Mouse (Mus musculus) Patski (cell line): ENCODE data around the gene Fbxl21. TPM values are rescaled to one million over a fixed set of nuclear protein-coding genes. Genes with fewer than 3 reads are reported as not detected.

Experiments
- ATAC-seq: fragments of 100-300 bp; one replicate; pipeline ENCODE4 v1.8.0; 2021
- CTCF ChIA-PET: fragments of 350-600 bp; sonication (Branson Sonifier 250); formaldehyde crosslinking; loops from one replicate; lab custom pipeline; 2022; ENCODE audit warnings: inconsistent platforms; lab: Charles Lee
- POLR2A ChIA-PET: fragments of 350-600 bp; sonication (Branson Sonifier 250); formaldehyde crosslinking; loops from one replicate; lab custom pipeline; 2022; ENCODE audit warnings: antibody characterized with exemption, inconsistent platforms; lab: Charles Lee
- DNase-seq: peaks from one replicate; pipeline ENCODE4 v3.0.0-alpha.2; 2011; ENCODE audit warnings: low read depth, low spot score
- H3K27me3 ChIP-seq: fragments of 371-371 bp; one replicate; pipeline ENCODE4 v1.5.1; 2021
- CTCF ChIP-seq: fragments of 100-300 bp; IDR thresholded peaks from one replicate; pipeline ENCODE4 v1.5.1; 2021
- in situ Hi-C: fragments of 300-500 bp; cut with MboI; formaldehyde crosslinking; loops from 3 replicates; pipeline ENCODE4 v1.11.1; 2018; ENCODE audit warnings: low pct_unique_long_range_greater_than_20kb, mixed read lengths
- polyA plus RNA-seq: library from polyadenylated mRNA; unstranded; gene quantifications from one replicate; pipeline ENCODE4 v1.2.3, GENCODE M21; 2021

Gene Fbxl21
- polyA plus RNA-seq, result 3.8 TPM

- peak; percentile 19 for DNase-seq
- in situ Hi-C loops, result no loop called here
- ATAC-seq, result peak; percentile 98
- POLR2A ChIA-PET, result no interaction called here
- H3K27me3 ChIP-seq, result no peaks in the 10 kb centered on the region
- no peak for TF ChIP-seq CTCF
- CTCF ChIA-PET, result interaction anchor here (0.8 to 1.0 kb wide), 2 partner anchors 12 to 32 kb away, joined by 3 to 4 read pairs; no protein-coding TSS in a partner anchor
These were observed at the start of gene Fbxl21 for GRCm38 (mm10) chr13:56522081-56522820. TSS of gene Fbxl21 (plus strand) at chr13:56522472.

- no peak for TF ChIP-seq CTCF
- in situ Hi-C loops, result loop anchor here (5.0 to 10.0 kb wide), 3 partner anchors 170 to 792 kb away; no protein-coding TSS in a partner anchor
- H3K27me3 ChIP-seq, result no peaks in the 10 kb centered on the region
- ATAC-seq, result no peak
- no peak for DNase-seq
- ChIA-PET POLR2A (no interaction called here), CTCF (interaction anchor here (1.4 kb wide), 2 partner anchors 11 to 82 kb away, joined by 3 read pairs; no protein-coding TSS in a partner anchor)
These were observed 49.6 kb upstream of the Fbxl21 start for GRCm38 (mm10) chr13:56472661-56473060.

GRCm38 (mm10) chr13:56475363-56475762 is 46.9 kb upstream of the Fbxl21 start:
- CTCF ChIA-PET, result interaction anchor here (0.6 to 1.9 kb wide), 5 partner anchors 46 to 261 kb away, joined by 3 to 7 read pairs (median 3); no protein-coding TSS in a partner anchor
- POLR2A ChIA-PET, result interaction anchor here (1.2 kb wide), 1 partner anchor 56 kb away, joined by 3 read pairs; no protein-coding TSS in a partner anchor
- in situ Hi-C loops, result loop anchor here (5.0 to 10.0 kb wide), 4 partner anchors 72 to 789 kb away; partner anchors contain the start of gene Lect2
- DNase-seq (no peak), ATAC-seq (peak; percentile 61)
- H3K27me3 ChIP-seq, result no peaks in the 10 kb centered on the region
- no peak for TF ChIP-seq CTCF

GRCm38 (mm10) chr13:56476790-56477189 is 45.5 kb upstream of the Fbxl21 start:
- ChIA-PET CTCF (interaction anchor here (1.3 kb wide), 1 partner anchor 78 kb away, joined by 4 read pairs; no protein-coding TSS in a partner anchor), POLR2A (no interaction called here)
- no peak for TF ChIP-seq CTCF
- peak; percentile 63 for DNase-seq
- in situ Hi-C loops, result loop anchor here (5.0 to 10.0 kb wide), 4 partner anchors 71 to 788 kb away; partner anchors contain the start of gene Lect2
- ATAC-seq, result peak; percentile 64
- no peaks in the 10 kb centered on the region for H3K27me3 ChIP-seq

GRCm38 (mm10) chr13:56477271-56477670 is 45.0 kb upstream of the Fbxl21 start:
- no peaks in the 10 kb centered on the region for H3K27me3 ChIP-seq
- DNase-seq, result no peak
- no peak for TF ChIP-seq CTCF
- ChIA-PET POLR2A (interaction anchor here (0.6 kb wide), 1 partner anchor 9 kb away, joined by 5 read pairs; no protein-coding TSS in a partner anchor), CTCF (interaction anchor here (1.3 kb wide), 1 partner anchor 78 kb away, joined by 4 read pairs; no protein-coding TSS in a partner anchor)
- in situ Hi-C loops, result loop anchor here (5.0 to 10.0 kb wide), 4 partner anchors 70 to 788 kb away; partner anchors contain the start of gene Lect2
- no peak for ATAC-seq

GRCm38 (mm10) chr13:56478027-56478426 is 44.2 kb upstream of the Fbxl21 start:
- H3K27me3 ChIP-seq, result peaks cover 3% of the 10 kb centered on the region
- DNase-seq, result no peak
- ChIA-PET CTCF (interaction anchor here (1.3 kb wide), 1 partner anchor 77 kb away, joined by 4 read pairs; no protein-coding TSS in a partner anchor), POLR2A (no interaction called here)
- in situ Hi-C loops, result loop anchor here (5.0 to 10.0 kb wide), 4 partner anchors 69 to 787 kb away; partner anchors contain the start of gene Lect2
- ATAC-seq, result no peak
- no peak for TF ChIP-seq CTCF

- TF ChIP-seq CTCF, result no peak
- ChIA-PET CTCF (no interaction called here), POLR2A (no interaction called here)
- DNase-seq, result no peak
- peaks cover 3% of the 10 kb centered on the region for H3K27me3 ChIP-seq
- no peak for ATAC-seq
- in situ Hi-C loops, result no loop called here
These were observed 40.1 kb upstream of the Fbxl21 start, which contains the start of gene Il9 for GRCm38 (mm10) chr13:56482146-56482545. TSS of gene Il9 (minus strand) at chr13:56482246.

GRCm38 (mm10) chr13:56488012-56488411 is 34.3 kb upstream of the Fbxl21 start:
- TF ChIP-seq CTCF, result no peak
- DNase-seq (no peak), ATAC-seq (no peak)
- POLR2A ChIA-PET, result no interaction called here
- CTCF ChIA-PET, result no interaction called here
- in situ Hi-C loops, result no loop called here
- no peaks in the 10 kb centered on the region for H3K27me3 ChIP-seq

GRCm38 (mm10) chr13:56494440-56494839 is 27.8 kb upstream of the Fbxl21 start:
- no peaks in the 10 kb centered on the region for H3K27me3 ChIP-seq
- CTCF ChIA-PET, result no interaction called here
- POLR2A ChIA-PET, result no interaction called here
- ATAC-seq (peak; percentile 73), DNase-seq (no peak)
- in situ Hi-C loops, result no loop called here
- no peak for TF ChIP-seq CTCF

- in situ Hi-C loops, result no loop called here
- DNase-seq (no peak), ATAC-seq (no peak)
- TF ChIP-seq CTCF, result peak; percentile 52
- ChIA-PET POLR2A (interaction anchor here (0.6 kb wide), 1 partner anchor 1748 kb away, joined by 6 read pairs; no protein-coding TSS in a partner anchor), CTCF (interaction anchor here (1.0 kb wide), 1 partner anchor 58 kb away, joined by 3 read pairs; no protein-coding TSS in a partner anchor)
- no peaks in the 10 kb centered on the region for H3K27me3 ChIP-seq
These were observed 22.1 kb upstream of the Fbxl21 start for GRCm38 (mm10) chr13:56500132-56500531.
